Comparison of ENCODE assay signal across 8 mouse cellular contexts in genomic region chr17:69181560-69182316, GRCm38 (mm10).
DNase-seq lines count a peak whose midpoint lies in the region; ATAC-seq lines count a peak whose summit lies in the region.

No protein-coding gene starts in this region.

- DNase-seq in liver = no peak
- DNase-seq in forelimb bud, embryonic 11.5 days (ENCODE audit: low read depth, low spot score) = peak; percentile 59
- DNase-seq in retina, postnatal 1 day = peak; percentile 60
- no peak for DNase-seq in adrenal gland, postnatal 25 days
- DNase-seq in thymus, postnatal 36 days = no peak
- no peak for DNase-seq in spleen, adult 18-20 months

- H3K36me3 ChIP-seq in liver, embryonic 12.5 days = no peaks in the 10 kb centered on the region
- H3K36me3 ChIP-seq in limb, embryonic 13.5 days = no peaks in the 10 kb centered on the region

- 0 out of 2 replicates have a peak overlapping the region, but pooled peaks have one; percentile 15 for H3K4me2 ChIP-seq in liver, embryonic 12.5 days
- peak overlapping the region; percentile 36 for H3K4me2 ChIP-seq in limb, embryonic 13.5 days (replicated peaks)

- 0 out of 2 replicates have a peak overlapping the region, but pooled peaks have one; percentile 12 for H3K27ac ChIP-seq in liver, embryonic 12.5 days
- H3K27ac ChIP-seq in limb, embryonic 13.5 days = peak overlapping the region; percentile 55

- peaks cover 11% of the 10 kb centered on the region; the same call in 1 of the 2 replicates for H3K4me1 ChIP-seq in liver, embryonic 12.5 days
- H3K4me1 ChIP-seq in limb, embryonic 13.5 days = peaks cover 45% of the 10 kb centered on the region

- 0 out of 2 replicates have a peak, but pooled peaks cover 3% of the 10 kb centered on the region for H3K27me3 ChIP-seq in liver, embryonic 12.5 days (replicated peaks)
- H3K27me3 ChIP-seq in limb, embryonic 13.5 days = no peaks in the 10 kb centered on the region

- no peaks in the 10 kb centered on the region for H3K9me3 ChIP-seq in liver, embryonic 12.5 days (replicated peaks)
- no peaks in the 10 kb centered on the region for H3K9me3 ChIP-seq in limb, embryonic 13.5 days

- no peak overlapping the region for H3K9ac ChIP-seq in liver, embryonic 12.5 days
- H3K9ac ChIP-seq in limb, embryonic 13.5 days = no peak overlapping the region

- no peak for ATAC-seq in liver, embryonic 12.5 days
- peak; percentile 74 for ATAC-seq in limb, embryonic 13.5 days (ENCODE audit: low FRiP score, low read depth)

- H3K4me3 ChIP-seq in liver, embryonic 12.5 days = no peak overlapping the region
- H3K4me3 ChIP-seq in limb, embryonic 13.5 days = no peak overlapping the region

- WGBS in liver, embryonic 12.5 days (ENCODE audit: insufficient replicate concordance) = 27% methylated on average over 7 of the region's 7 CpGs
- WGBS in limb, embryonic 13.5 days = 19% methylated on average over 7 of the region's 7 CpGs

Comparison
In these comparisons a context has a peak if more than half of its experiments do, and no peak if none do; other contexts are left out.
1. DNase-seq: peak in forelimb bud, embryonic 11.5 days (single experiment) and retina, postnatal 1 day (single experiment); none in liver (single experiment), adrenal gland, postnatal 25 days (single experiment), thymus, postnatal 36 days (0 of 2) and spleen, adult 18-20 months (0 of 2).